Mouse (Mus musculus) MEL (cell line): ENCODE measurements around the gene Hao2.

ENCODE experiments used
- CTCF ChIP-seq, 3 experiments: IDR thresholded peaks in 2 of 3; conservative IDR thresholded peaks in 1 of 3; 2 replicates each; pipeline ENCODE4 v1.5.1; 2011 to 2012; ENCODE audit warnings: low read length in 3 of 3, low read depth in 2 of 3, mild to moderate bottlenecking in 2 of 3, improper control_type of control experiment in 1 of 3, inconsistent platforms in 1 of 3, mixed read lengths in 1 of 3, moderate library complexity in 1 of 3; ENCODE audit not compliant: control insufficient read depth in 1 of 3, insufficient read depth in 1 of 3, poor library complexity in 1 of 3, severe bottlenecking in 1 of 3
- GABPA ChIP-seq: IDR thresholded peaks from 2 replicates; pipeline ENCODE4 v1.6.1; 2012; ENCODE audit warnings: low read depth, mild to moderate bottlenecking, inconsistent platforms, low read length, improper control_type of control experiment, moderate library complexity
- POLR2A ChIP-seq, 2 experiments: IDR thresholded peaks; 2 replicates each; pipeline ENCODE4 v1.6.1; 2011 to 2012; ENCODE audit warnings: low read length in 2 of 2, mild to moderate bottlenecking in 2 of 2, control low read depth in 1 of 2, improper control_type of control experiment in 1 of 2, low read depth in 1 of 2, moderate library complexity in 1 of 2; ENCODE audit not compliant: control insufficient read depth in 1 of 2, insufficient read depth in 1 of 2, poor library complexity in 1 of 2
- SMC3 ChIP-seq: IDR thresholded peaks from 2 replicates; pipeline ENCODE4 v1.6.1; 2011; ENCODE audit warnings: low read depth, low read length, improper control_type of control experiment

GRCm38 (mm10) chr3:98931836-98932235, 38.8 kb upstream of the Hao2 start:
- TF ChIP-seq POLR2A (IDR thresholded peaks at IDR 0.05; ENCODE audit: control insufficient read depth in 1 of 2, insufficient read depth in 1 of 2, low read depth in 1 of 2, low read length in 2 of 2, poor library complexity in 1 of 2) (no peak), GABPA (no peak), CTCF (IDR thresholded peaks at IDR 0.05 in 2 of 3, conservative IDR thresholded peaks at IDR 0.05 in 1 of 3; ENCODE audit: control insufficient read depth in 1 of 3, insufficient read depth in 1 of 3, low read depth in 2 of 3, low read length in 3 of 3, poor library complexity in 1 of 3, severe bottlenecking in 1 of 3) (no peak), SMC3 (no peak)
